Mouse (Mus musculus) common myeloid progenitor, adult 5-6 weeks (primary cell): ENCODE measurements around the gene Lsamp. TPM values are rescaled to one million over a fixed set of nuclear protein-coding genes. Genes with fewer than 3 reads are reported as not detected.

Source experiments
- ATAC-seq: replicated peaks from 2 replicates; pipeline ENCODE4 v1.8.0; 2016; ENCODE audit warnings: low read depth, mild to moderate bottlenecking, moderate TSS enrichment, inconsistent platforms; ENCODE audit not compliant: poor library complexity, severe bottlenecking
- total RNA-seq: library from RNA; stranded (forward); fragments of 200-1000, 187-1606 nt; gene quantifications from 2 replicates; pipeline ENCODE4 v1.2.3, GENCODE M21; 2017

The Lsamp gene
- total RNA-seq, 1 experiment from 2014 or later = not detected

GRCm38 (mm10) chr16:41467391-41467790 lies 1483.2 kb downstream of the Lsamp start:
- no peak for ATAC-seq

DNA sequence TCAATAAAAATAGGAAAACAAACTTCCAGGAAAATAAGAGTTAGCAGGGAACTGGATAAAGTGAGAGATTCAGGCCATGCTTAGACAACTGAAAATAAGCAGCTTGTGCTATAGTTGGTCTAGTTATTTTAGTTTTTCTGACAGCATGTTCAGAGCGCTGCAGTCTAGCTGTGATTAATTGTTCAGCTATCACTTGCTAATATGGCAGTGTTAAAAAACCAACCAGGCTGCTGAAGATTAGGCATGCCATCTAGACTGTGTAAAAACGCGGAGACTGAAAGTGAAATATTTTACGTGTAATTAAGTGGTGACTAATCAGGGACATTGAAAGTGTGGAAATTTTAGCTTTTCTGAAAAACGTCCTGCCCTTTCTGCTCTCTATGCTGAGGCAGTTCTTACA lies 1494.5 kb downstream of the Lsamp start:
- ATAC-seq = no peak

- no peak for ATAC-seq
These were observed 1497.7 kb downstream of the Lsamp start for GRCm38 (mm10) chr16:41481832-41482231.

DNA sequence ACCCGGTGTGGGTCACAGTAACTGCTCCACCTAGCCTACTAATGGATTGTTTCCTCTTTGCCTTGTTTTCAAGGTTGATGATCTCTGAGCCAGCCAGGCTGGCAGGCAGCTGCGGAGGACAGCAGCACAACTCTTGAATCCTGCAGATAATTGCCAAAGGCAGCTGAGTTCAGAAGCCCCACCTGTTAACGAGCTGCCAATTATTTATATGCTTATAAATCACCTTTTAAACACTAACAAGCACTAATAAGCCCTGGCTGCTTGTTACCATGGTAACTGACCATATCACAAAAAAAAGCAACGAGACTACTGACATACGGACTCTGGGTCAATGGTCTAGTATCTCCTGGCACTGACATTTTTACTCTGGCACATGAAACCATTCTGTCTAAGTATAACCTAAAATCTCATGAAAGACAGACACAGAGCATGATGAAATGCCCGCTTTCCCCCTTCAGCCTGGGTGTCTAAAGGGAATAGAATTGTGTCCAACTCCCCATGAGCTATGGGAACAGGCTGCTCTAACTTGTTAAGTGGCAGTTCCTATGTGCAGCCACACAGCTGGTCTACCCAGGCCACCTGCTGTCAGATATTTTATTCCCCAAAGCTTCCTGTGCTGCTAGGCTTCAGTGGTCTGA lies 1526.9 kb downstream of the Lsamp start:
- no peak for ATAC-seq

DNA sequence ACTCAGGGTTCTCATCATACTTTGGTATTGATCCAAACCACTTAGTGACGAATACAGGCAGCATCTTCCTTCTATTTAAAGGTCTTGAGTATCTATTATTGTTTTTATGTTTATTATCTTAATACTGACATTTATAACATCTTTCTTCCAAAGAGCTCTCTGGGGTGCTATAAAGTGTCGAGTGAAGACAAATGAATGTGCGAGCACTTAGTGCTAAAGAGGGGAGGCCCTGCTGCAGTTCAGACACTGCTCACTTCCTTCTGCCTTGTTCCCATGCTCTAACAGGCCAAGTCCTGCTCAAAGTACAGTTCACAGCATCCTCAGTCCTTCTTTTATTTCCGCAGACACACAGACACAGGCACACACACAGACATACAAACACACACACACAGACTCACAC lies 1537.4 kb downstream of the Lsamp start:
- no peak for ATAC-seq

DNA sequence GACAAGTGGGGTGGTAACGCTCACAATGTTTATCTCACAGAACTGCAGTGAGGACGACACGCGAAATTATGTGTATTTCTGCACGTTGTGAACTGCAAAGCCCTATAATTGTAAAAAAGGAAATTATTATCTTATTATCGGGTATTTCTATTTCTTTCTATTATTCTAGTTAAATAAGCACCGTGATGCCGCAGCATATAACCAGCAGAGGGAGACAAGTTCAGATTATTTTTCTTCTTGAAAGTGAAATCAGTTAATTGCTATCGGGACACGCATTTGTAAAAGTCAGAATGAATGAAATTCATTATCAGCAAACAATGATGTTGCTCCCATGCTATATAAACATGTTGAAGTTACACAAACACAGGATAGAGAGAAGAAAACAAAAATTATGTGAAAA lies 1540.1 kb downstream of the Lsamp start:
- no peak for ATAC-seq

- no peak for ATAC-seq
These were observed 1548.7 kb downstream of the Lsamp start for GRCm38 (mm10) chr16:41532661-41533551.

DNA sequence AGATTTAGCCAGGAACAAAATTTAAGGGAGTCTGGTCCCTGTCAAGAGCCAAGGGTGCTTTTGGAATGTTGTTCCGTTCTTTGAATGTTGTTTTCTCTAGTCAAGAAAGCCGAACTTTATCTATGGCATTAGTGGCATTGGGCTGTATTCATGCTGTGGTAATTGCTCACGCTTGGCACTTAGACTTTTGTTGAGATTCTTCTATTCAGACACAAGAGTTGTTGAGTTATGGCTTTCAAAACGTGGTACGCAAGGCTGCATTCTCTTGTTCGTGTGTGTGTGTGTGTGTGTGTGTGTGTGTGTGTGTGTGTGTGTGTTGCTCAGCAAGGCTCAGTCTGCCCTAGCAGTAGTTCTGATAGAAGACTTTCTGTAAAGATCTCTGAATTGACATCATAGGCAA lies 1549.5 kb downstream of the Lsamp start:
- ATAC-seq = no peak

DNA sequence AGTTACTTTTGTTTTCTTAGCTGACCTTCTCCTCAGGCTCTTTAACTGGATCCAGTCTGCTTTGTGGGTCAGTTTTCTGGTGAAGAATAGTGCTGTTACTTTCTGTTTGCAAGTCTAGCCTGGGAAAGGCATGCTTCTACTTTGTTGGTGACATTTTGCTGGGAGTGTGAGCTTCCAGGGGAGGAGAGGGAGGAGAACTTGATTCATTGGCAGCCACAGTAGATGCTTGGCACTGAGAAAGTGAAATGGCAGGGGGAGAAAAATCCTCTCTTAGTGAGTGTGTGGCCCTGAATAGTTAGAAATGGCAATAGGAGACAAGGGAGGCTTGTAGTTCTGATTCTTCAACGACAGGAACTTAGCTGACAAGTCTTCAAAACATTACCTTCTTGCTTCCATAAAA lies 1551.6 kb downstream of the Lsamp start:
- ATAC-seq = no peak

DNA sequence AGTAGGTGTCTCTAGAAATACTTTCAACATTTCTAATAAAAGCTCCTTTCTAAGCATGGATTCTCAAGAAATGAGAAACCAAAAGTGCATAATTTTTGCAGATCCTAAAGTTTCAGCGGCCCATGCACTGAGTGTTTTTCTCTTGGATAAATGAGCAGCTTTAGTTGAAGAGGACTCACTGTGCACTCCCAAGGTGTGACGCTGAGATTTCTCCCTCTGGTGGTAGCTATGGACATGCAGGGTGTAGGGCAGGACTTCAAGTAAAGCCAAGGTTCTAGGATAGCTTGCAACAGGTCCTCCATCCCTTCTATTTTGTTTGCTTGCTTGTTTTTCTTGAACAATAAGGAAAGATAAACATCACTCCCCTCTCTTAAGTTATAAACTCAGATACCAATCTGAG lies 1558.5 kb downstream of the Lsamp start:
- ATAC-seq = no peak

- ATAC-seq = no peak
These were observed 1567.0 kb downstream of the Lsamp start for GRCm38 (mm10) chr16:41551164-41551563.

GRCm38 (mm10) chr16:41551851-41552262 lies 1567.7 kb downstream of the Lsamp start:
- no peak for ATAC-seq

DNA sequence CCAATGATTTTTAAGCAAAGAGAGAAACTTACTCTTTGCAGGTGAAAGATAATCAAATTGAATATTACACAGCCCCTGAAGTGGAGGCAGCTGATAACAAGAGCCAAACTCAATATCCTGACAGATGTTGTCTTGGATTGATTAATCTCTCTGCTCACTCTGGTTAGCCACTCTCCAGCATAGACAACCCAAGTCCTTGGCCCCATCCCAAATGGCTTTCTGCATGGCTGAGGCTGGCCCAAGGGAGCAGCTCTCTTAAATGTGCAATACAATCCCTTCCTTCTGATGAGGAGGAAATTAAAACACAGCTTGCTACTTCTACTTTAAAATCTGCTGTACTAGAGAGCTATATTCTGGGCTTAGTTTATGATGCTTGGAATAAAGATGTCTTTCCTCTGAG lies 1572.9 kb downstream of the Lsamp start:
- no peak for ATAC-seq

- no peak for ATAC-seq
These were observed 1581.1 kb downstream of the Lsamp start for GRCm38 (mm10) chr16:41565233-41565632.

GRCm38 (mm10) chr16:41588675-41589301 lies 1604.6 kb downstream of the Lsamp start:
- no peak for ATAC-seq

DNA sequence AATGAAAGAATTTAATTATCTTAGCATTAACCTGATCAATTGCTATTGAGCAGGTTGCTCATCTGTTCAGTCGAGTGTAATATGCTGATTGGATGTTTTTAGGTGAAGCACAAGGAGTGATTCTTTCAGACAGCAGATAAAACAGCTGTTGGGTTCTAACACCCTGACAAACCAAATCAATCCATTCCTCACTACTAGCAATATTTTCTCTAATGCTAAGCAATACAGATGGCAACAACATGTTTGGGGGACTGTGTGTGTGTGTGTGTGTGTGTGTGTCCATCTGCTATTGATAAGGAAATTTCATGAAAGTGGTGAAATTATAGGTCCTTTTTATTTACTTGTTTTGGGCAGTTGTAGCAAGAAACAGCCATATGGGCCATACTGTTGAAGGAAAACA lies 1628.1 kb downstream of the Lsamp start:
- no peak for ATAC-seq

- no peak for ATAC-seq
These were observed 1639.7 kb downstream of the Lsamp start for GRCm38 (mm10) chr16:41623871-41624270.

GRCm38 (mm10) chr16:41633898-41634297 lies 1649.7 kb downstream of the Lsamp start:
- no peak for ATAC-seq

DNA sequence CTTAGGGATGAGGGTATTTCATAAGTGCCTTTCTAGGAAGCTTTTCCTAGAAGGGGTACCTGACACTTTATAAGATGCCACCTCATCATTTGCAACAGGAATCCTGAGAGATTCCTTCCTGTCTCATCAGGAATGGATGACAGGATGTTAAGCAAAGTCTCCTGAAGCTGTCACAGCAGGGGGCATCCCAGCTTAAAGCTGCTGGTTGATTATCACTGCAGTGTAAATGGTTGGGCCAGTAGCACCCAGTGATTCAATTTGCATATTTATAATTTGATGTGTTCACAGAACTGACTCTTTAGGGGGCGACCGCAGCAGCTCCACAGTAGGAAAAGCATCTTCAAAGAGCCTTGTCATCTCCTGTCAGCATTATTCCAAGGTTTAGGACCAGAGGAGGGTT lies 1656.7 kb downstream of the Lsamp start:
- ATAC-seq = no peak

DNA sequence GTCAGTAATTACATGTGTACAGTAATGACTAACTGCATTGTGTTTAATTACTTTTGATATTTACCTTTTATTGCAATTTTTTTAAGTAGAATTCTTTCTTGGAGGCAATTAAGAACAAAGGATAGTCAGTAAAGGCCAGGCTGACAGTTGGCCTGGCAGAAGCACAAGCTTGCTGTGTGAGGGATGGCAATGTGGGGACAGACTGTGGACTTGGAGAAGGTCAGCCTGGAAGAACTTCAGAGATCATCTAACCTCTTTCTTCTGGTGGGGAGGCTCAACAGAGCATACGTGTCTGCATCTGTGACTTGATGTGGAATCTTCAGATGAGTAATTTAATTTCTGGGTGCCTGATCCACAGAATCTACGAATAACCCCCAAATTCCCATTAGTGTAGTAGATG lies 1669.1 kb downstream of the Lsamp start:
- ATAC-seq = no peak
